Mouse (Mus musculus): Measurements from ENCODE around the gene Serping1.

The Serping1 gene

DNA sequence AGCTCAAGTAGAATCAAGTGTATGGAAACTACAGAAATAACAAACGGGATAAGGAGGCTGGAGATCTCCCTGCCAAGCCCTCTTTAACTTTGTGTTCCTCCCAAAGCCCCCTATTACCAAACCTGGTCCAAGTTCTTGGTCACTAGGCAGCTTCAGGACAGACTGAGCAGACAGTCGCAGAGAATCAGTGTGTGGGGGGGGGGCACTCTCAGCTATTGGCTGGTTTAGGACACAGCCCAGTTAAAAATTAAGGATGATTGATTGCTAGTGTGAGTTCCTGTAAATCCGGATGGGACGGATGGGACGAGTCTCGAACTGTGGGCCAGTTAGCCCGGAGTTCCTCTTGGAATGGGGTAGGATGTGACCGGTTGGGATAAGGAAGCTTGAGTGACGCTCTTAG, at the start of gene Serping1:
Serping1 (minus strand) TSS at position 204 of the 400 bp plus-strand sequence.
- in situ Hi-C loops (cut with MboI; ENCODE audit: unreplicated experiment in 2 of 2): no loop called here

DNA sequence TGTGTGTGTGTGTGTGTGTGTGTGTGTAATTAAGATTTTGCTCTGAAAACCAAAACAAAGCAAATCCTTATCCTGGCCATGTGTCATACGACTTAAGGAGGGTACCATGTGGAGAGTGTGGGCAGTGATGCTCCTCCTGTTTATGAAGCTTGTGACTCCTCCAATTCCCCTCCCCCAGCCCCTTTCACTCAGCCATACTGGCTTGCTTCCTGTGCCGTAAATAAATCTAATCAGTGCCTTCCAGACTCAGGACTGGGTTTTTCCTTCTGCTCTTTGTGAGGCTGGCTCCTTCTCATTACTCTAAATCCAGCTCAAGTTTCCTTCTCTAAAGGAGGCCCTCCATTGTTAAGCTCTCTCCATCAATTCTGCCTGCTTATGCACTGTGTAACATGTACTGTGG, 48.0 kb upstream of the Serping1 start:
- in situ Hi-C loops (cut with MboI; ENCODE audit: unreplicated experiment in 2 of 2): loop anchor here in 1 of 2 experiments (10.0 kb wide), 1 partner anchor 148 kb away; the partner anchor contains the start of genes Gm28635, Med19, Selenoh and Tmx2

DNA sequence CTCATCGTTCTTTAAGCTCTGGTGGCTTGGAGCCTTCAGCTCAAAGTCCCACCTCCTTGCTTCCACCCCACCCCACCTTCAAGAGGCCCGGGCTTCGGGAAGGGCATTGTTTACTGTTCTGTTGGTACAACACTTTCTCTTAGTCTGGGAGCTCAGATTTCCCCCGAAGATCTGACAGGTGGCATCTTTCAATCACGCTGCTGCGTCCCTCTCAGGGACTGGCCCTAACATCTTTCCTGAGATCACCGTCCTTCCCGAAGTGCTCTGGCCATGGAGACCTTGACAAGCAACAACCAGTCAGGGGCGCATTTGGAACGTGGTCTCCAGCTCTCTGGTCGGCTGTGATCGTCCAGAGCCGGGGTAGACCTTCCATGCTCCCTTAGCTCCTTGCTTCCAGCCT, 47.3 kb upstream of the Serping1 start, which contains the start of gene Smtnl1:
Smtnl1 (minus strand) TSS at position 101 of the 400 bp plus-strand sequence.
- in situ Hi-C loops (cut with MboI; ENCODE audit: unreplicated experiment in 2 of 2): loop anchor here in 1 of 2 experiments (10.0 kb wide), 1 partner anchor 148 kb away; the partner anchor contains the start of genes Gm28635, Med19, Selenoh and Tmx2

DNA sequence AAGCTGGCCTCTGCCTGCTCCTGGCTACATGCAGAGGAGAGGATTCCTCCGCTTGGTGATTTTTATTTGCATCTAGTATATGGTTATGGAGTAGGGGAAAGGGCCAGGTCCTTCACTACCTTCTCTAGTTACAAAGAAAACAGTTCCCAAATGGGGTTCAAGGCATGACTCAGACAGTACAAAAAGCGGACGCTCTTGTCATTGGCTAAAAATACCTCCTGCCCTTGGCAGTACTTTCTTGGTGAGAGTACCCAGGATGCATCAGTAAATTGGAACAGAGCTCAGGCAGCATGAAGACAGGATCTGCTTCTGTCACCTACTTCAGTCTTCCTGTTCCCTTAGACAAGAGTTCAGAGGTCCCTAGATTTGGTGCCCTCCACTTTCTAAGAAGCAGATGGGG, 44.6 kb upstream of the Serping1 start:
- in situ Hi-C loops (cut with MboI; ENCODE audit: unreplicated experiment in 2 of 2): loop anchor here in 1 of 2 experiments (10.0 kb wide), 1 partner anchor 145 kb away; the partner anchor contains the start of genes Gm28635, Med19, Selenoh and Tmx2

DNA sequence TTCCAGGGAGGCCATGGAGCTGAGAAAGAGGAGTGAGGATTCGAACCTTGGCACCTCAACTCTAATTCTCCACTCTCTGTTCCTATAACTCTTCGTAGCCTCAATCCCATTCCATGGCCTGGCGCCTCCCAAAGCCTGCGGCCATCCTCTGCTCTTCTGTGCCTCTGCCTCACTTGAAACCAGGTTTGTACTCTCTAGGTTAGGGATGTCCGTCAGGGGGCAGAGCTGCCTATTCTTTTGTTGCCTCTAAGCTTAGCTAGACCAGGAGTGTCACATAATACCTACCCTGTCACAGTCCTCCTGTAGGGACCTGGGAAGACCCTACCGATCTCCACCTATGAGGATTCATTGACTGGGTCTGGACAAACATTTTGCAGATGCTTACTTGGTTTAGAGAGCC, 37.4 kb upstream of the Serping1 start:
- in situ Hi-C loops (cut with MboI; ENCODE audit: unreplicated experiment in 2 of 2): no loop called here

DNA sequence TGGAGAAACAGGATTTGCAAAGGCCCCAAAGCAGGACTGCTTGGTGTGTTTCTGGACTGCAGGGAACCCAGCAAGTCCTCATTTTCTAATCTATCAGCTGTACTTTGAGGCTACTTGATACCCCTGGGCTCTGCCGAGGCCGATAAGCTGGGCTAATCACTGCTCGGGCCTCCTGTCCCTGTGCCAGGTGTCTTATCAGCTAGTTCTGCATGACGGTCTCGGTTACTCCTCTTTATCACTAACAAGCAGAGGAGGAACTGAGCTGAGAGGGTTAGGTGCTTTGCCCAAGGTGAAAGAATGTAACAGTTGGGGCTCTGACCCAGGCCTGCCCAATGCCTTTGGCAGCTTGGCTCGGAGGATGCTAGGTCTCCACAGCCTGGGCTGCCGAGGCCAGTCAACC, 36.6 kb upstream of the Serping1 start:
- in situ Hi-C loops (cut with MboI; ENCODE audit: unreplicated experiment in 2 of 2): no loop called here

DNA sequence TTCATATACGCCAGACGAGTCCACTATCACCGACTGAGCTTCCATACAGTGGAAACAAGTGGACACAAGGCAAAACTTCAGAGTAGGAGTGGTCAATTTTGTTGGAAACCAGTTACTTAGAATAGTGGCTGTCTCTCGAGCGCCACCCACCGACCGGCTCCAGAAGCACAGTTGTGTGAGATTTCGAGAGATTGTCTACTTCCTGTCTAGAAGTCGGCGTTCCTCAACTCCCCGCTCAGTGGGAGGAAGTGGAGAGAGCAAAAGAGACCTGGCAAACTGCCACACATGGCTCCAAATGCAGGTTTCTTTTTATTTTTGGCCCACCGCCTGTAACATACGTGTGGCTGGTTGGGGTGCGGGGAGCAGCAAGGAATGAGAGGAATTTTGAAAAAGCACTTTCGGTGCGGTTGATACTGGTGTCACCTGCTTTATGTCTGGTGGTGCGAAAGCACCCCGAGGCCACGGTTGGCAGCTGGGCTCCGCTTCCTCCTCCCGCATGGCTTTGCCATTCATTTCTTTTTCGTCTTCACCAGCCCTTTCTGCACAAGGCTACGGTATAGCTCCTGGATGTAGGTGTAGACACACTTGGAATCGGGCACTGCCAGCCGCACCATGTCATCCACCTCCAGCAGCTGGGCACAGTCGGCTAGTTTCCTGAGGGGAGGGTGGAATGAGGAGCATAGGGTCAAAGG, 35.8 kb upstream of the Serping1 start:
- in situ Hi-C loops (cut with MboI; ENCODE audit: unreplicated experiment in 2 of 2): no loop called here

DNA sequence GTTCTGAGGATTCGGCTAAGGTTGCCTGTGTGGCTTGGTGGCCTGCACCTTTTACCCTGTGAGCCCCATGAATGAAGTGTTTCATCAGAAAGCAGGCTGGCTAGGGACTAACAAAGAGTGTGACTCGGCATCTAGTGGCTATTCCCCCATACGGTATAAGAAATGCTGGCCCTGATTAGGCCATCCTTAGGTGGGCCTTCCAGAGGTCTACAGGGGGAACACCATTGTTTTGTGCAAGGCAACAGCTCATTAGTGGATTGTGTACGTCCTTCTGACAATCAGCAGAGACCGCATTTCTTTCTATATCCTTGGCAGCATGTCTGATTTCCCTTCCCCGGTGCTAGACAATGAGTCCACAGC, 35.3 kb upstream of the Serping1 start:
- in situ Hi-C loops (cut with MboI; ENCODE audit: unreplicated experiment in 2 of 2): no loop called here

DNA sequence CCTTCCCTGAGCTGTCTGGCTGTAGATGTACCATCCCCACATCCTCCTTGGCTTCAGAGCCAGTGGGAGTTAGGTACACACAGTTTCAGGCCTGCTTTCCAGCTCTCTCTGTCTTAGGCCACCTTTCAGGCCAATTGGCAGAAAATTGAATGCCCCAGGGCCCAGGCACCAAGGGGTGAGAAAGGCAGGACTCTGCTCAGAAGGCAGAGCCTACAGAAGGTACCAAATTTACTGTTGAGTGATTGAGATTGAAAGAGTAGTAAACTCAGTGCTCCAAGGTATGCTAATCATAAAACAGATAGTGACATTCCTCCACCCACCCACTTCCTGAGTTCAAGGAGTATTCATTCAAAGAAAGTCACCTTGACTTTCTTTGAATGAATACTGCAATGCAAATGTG, 34.1 kb upstream of the Serping1 start:
- in situ Hi-C loops (cut with MboI; ENCODE audit: unreplicated experiment in 2 of 2): loop anchor here (10.0 kb wide), 1 partner anchor 195 kb away; no protein-coding TSS in a partner anchor

DNA sequence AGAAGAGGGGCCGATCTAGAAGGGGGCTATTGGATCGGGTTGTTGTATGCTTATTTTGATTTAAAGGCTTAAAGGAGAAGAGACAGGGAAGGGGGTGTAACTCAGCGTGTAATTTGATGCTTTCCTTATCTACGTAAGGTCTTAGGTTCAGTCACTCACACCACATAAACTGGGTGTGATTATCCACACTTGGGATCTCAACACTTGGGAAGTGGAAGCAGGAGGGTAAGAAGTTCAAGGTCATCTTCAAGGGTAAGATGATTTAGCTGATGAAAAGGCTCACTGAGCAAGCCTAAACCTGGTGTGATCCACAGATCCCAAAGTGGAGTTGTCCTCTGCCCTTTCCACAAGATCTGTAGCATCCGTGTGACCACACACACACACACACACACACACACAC, 31.3 kb upstream of the Serping1 start:
- in situ Hi-C loops (cut with MboI; ENCODE audit: unreplicated experiment in 2 of 2): loop anchor here (10.0 kb wide), 1 partner anchor 192 kb away; no protein-coding TSS in a partner anchor

DNA sequence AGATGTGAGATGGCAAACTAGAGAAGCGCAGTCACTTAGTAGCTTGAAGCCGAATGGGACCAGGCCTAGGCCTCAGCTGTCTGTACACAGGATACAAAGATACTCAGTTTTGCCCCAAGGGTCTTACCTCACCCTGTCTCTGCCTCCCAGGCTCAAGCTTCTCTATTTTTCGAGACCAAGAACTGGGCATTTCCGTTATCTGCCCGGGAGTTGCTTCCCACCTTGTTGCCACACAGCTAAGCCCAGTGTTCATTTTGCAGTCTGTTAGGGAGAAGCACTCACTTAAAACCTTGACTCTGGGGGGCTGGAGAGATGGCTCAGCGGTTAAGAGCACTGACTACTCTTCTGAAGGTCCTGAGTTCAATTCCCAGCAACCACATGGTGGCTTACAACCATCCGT, 28.7 kb upstream of the Serping1 start:
- in situ Hi-C loops (cut with MboI; ENCODE audit: unreplicated experiment in 2 of 2): loop anchor here (10.0 kb wide), 1 partner anchor 189 kb away; no protein-coding TSS in a partner anchor

DNA sequence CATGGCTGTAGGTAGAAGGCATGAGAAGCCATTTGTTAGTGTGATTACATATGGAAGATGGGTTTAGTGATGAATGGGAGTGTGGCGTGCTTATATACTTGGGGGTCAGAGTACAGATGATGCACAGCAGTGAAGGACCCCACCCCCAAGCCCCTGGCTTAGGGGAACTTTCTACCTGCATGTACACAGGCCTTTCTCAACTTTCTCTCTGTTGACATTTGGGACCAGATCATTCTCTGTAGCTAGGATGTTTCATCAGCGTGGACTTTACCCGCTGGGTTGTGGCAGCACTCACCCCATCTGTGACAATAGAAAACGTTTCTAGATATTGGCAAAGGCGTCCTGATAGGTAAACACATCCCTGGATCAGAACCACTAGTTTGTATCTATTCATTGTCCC, 26.0 kb upstream of the Serping1 start:
- in situ Hi-C loops (cut with MboI; ENCODE audit: unreplicated experiment in 2 of 2): loop anchor here (10.0 kb wide), 1 partner anchor 186 kb away; no protein-coding TSS in a partner anchor

DNA sequence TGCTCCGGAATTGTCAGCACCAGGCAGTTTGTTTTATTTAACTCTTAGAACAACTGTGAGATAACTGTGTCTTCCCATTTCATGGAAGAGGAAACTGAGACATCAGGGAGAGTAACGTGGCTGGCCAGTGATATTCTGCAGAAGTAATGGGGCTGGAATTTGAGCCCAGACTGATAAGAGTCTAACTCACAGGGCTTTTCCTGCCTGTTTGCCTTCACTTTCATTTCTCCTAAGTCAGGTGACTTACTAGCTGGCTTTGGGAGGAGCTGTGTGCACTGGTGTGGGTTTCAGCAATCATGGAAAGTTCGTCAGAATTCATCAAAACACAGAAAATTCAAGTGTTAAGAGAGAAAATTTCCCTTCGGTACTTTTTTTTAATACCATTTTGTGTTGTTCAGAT, 25.1 kb upstream of the Serping1 start:
- in situ Hi-C loops (cut with MboI; ENCODE audit: unreplicated experiment in 2 of 2): loop anchor here (10.0 kb wide), 1 partner anchor 186 kb away; no protein-coding TSS in a partner anchor

DNA sequence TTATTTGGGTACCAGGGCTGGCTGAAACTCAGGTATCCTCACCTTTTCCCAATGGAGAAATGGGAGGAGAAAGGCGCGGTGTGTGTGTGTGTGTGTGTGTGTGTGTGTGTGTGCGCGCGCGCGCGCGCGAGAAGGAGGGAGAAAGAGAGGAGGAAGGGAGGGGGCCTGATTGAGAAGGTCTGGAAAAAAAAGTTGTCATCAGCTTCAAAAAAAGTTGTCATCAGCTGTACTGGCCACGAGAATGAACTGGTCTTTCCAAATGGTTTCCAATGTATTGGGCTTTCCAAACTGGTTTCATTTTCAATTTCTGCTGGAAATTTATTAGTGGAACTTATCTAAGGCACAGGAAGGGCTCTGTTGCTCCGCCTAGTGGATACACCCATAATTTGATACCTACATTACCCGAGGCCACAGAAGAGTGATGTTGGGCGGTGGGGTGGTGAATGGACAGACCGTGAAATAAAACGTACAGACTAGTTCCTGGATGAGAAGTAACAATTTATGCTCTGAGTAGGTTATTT, 23.9 kb upstream of the Serping1 start:
- in situ Hi-C loops (cut with MboI; ENCODE audit: unreplicated experiment in 2 of 2): no loop called here

DNA sequence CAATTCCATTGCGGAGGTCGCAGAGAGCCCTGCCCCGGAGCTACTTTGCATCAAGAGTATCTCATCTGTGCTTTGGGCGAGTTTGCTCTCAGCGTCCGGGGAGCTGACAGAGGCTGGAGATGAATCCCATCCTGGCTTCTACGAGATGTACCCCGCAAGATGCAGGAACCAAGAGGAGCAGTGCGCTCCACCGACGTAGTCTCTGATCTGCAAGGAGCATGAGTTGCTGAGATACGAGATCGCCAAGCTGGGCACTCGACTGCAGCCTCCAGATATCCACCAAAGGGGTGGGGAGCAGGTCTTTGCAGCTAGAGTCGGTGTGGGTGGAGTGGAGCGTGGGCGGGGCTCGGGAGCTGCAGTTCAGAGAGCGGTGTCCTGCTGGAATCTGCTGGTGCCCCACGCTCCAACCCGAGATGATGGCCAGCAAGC, 23.3 kb upstream of the Serping1 start, which contains the start of gene Ube2l6:
Ube2l6 (plus strand) TSS at position 336 of the 429 bp plus-strand sequence.
- in situ Hi-C loops (cut with MboI; ENCODE audit: unreplicated experiment in 2 of 2): no loop called here

DNA sequence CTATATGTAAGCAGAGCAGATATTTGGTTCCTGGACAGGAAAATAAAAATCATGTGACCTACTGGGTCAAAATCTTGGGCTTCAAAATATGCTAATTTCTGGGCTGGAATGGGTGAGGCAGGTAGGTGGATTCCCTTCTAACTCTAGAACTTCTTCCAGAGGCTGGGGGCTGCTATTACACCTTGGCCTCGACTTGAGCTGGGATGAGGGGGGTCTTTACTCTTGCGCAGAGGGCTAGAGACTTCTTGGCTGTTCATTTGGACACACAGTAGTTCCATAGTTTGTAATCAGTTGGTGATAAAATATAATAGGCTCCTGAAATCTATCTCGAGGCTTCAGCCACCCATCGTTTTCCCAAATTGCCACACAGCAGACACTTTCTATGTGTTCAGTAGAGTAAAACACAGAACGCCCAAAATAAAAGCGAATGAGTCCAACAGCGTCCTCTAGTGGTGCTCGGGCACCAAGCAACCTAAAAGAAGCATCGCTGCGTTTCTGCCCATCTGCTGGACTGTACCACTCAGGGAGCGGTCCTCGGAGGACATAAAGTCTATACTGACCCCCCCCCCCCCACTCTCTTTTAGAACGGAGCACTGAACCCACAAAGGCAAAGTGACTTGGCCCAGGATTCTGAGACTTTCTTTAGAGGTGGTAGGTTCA, 22.7 kb upstream of the Serping1 start:
- in situ Hi-C loops (cut with MboI; ENCODE audit: unreplicated experiment in 2 of 2): no loop called here

DNA sequence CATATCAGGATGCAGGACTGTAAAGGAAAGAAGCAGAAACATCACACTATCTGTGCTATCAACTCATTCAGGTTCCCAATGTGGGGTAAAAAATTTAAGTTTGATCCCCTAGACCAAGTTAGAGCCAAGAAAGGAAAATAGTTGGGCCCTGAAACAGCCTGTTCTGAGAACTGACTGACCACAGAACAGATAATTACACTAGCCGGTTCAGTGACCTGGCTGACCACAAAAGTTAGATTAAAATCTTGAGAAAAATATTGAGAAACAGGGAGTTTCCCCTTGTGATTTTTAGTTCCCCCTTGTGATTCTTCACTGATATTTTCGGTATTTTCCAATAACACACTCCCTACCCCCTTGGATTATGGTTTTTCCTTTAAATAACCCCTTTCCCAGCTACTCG, 18.6 kb upstream of the Serping1 start:
- in situ Hi-C loops (cut with MboI; ENCODE audit: unreplicated experiment in 2 of 2): no loop called here

DNA sequence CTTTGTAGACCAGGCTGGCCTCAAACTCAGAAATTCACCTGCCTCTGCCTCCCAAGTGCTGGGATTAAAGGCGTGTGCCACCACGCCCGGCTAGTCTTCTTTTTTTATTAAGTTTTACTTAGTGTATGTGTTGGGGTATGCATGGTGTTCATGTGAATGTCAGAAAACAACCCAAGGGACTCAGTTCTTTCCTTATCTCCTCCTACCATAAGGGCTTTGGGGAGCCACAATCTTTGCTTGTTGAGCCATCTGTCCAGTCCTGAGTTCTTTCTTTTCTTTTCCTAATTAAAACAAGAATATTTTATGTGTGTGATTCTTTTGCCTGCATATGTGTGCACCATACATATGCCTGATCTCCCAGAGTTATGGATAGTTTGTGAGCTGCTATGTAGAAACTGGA, 17.9 kb upstream of the Serping1 start:
- in situ Hi-C loops (cut with MboI; ENCODE audit: unreplicated experiment in 2 of 2): no loop called here

DNA sequence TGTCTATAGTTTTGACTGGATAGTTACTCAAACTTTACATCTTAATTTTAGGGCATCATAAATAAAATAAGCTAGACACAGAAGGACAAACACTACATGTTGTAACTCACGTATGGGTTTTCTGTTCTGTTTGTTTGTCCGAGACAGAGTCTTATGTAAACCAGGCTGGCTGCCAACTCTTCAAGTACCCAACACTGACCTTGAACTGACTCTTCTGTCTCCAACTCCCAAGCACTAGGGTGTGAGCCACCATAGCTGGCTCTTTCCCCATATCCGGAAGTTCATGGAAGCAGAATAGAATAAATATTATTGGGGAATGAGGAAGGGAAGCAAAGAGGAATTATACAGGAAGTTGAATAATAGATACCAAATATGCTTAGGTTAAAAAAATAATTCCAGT, 17.3 kb upstream of the Serping1 start:
- in situ Hi-C loops (cut with MboI; ENCODE audit: unreplicated experiment in 2 of 2): no loop called here

DNA sequence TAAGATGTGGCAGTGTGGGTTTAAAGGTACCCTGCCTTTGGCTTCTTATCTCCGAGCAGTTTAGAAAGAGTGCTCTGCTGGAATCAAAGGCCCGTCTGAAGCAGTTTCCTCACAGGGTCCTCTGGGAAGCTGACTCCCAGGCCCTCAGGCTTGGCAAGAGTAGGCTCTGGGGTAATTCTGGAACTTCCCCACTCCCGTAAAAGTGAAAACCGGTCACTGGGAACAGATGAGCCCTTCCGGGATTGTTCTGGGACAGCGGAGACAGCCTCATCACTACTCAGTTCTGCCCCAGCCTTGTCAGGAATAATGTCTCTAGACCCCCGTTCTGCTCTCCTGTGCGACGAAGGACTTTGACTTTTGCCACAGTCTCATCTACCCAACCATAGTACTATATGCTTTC, 15.2 kb upstream of the Serping1 start:
- in situ Hi-C loops (cut with MboI; ENCODE audit: unreplicated experiment in 2 of 2): no loop called here

DNA sequence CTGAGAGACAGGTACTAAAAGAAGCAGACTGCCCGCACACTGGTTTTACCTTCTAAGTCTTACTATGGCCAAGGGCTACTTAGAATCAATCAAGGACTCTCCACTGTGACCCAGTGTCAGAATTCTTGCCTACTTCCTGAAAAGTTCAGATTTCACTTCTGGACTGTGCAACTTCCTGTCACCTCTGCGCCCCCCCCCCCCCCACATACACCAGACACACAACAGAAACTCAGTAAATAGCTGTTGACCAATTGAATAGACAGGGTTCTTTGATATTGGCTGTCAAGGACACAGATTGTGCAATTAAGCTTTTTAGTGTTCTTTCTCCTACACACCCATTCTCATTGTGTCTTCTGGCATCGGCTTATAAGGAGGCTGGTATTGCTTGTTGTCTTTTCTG, 13.1 kb upstream of the Serping1 start:
- in situ Hi-C loops (cut with MboI; ENCODE audit: unreplicated experiment in 2 of 2): loop anchor here in 1 of 2 experiments (5.0 kb wide), 1 partner anchor 41 kb away; no protein-coding TSS in a partner anchor
